Mouse (Mus musculus) heart, embryonic 11.5 days (tissue): ENCODE measurements at regions not wholly inside any gene's neighbourhood (a gene's known extent, or its start where the extent isn't known, plus 50 kb on each side); places are given as distances from the start of the nearest gene placed in this dataset.

Experiments used
- ATAC-seq: fragments of 200-750 bp; cut with Nextera tagmentation; replicated peaks from 2 replicates; pipeline ENCODE4 v1.8.0; 2017; ENCODE audit warnings: moderate library complexity; ENCODE audit not compliant: insufficient number of reproducible peaks, low FRiP score, low TSS enrichment
- H3K27ac ChIP-seq: fragments of 300-500 bp; sonication (generic); 2 replicates; pipeline ENCODE4 v1.5.1; 2014; ENCODE audit warnings: mild to moderate bottlenecking, low read depth, low read length
- H3K27me3 ChIP-seq: fragments of 300-500 bp; sonication (generic); 2 replicates; pipeline ENCODE4 v1.6.1; 2014; ENCODE audit warnings: mild to moderate bottlenecking, low read length, mixed read lengths; ENCODE audit not compliant: control insufficient read depth, insufficient read depth
- H3K36me3 ChIP-seq: fragments of 300-500 bp; sonication (generic); 2 replicates; pipeline ENCODE4 v1.6.1; 2014; ENCODE audit warnings: mild to moderate bottlenecking, low read length, moderate library complexity, mixed read lengths; ENCODE audit not compliant: control insufficient read depth, insufficient read depth
- H3K4me1 ChIP-seq: fragments of 300-500 bp; sonication (generic); 2 replicates; pipeline ENCODE4 v1.6.1; 2014; ENCODE audit warnings: low read length; ENCODE audit not compliant: control insufficient read depth, insufficient read depth
- H3K4me2 ChIP-seq: fragments of 300-500 bp; sonication (generic); 2 replicates; pipeline ENCODE4 v1.6.1; 2014; ENCODE audit warnings: mild to moderate bottlenecking, moderate library complexity
- H3K4me3 ChIP-seq: fragments of 300-500 bp; sonication (generic); 2 replicates; pipeline ENCODE4 v1.5.1; 2014; ENCODE audit warnings: low read depth, low read length
- H3K9ac ChIP-seq: fragments of 300-500 bp; sonication (generic); 2 replicates; pipeline ENCODE4 v1.6.1; 2014; ENCODE audit warnings: mild to moderate bottlenecking, low read depth, low read length, moderate library complexity
- H3K9me3 ChIP-seq: fragments of 300-500 bp; sonication (generic); replicated peaks from 2 replicates; pipeline ENCODE4 v1.6.1; 2016; ENCODE audit warnings: low read length; ENCODE audit not compliant: control insufficient read depth
- WGBS: fragments of 180-500 bp; shearing (Covaris S2); extraction: QIAGEN DNeasy Blood & Tissue Kit; methylation state at CpG from one replicate; pipeline ENCODE4 v1.1.7; 2014; ENCODE audit not compliant: insufficient replicate concordance; 5-methylcytosine and 5-hydroxymethylcytosine counted together

DNA sequence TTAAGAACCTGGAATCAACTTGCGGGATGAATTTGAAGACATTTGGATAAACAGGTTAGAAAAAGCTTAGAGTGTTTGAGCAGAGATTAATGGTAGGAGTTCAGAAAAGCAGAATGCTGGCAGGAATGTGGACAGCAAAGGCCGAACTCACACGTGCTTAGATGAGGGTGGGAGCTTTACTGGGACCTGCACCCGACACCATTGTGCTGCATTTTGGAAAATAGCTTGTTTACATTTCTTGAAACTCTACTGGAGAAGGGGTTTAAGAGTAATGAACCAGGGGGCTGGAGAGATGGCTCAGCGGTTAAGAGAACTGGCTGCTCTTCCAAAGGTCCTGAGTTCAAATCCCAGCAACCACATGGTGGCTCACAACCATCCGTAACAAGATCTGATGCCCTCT, 154.9 kb downstream of the Gpat3 start:
- no peak overlapping the region for H3K4me3 ChIP-seq
- H3K4me2 ChIP-seq = no peak overlapping the region
- ATAC-seq = no peak
- no peaks in the 10 kb centered on the region for H3K27me3 ChIP-seq
- H3K9me3 ChIP-seq = no peaks in the 10 kb centered on the region
- no peak overlapping the region for H3K27ac ChIP-seq
- H3K9ac ChIP-seq = no peak overlapping the region
- no peaks in the 10 kb centered on the region for H3K4me1 ChIP-seq
- WGBS = 82% methylated on average over 6 of the region's 6 CpGs
- H3K36me3 ChIP-seq = no peaks in the 10 kb centered on the region

DNA sequence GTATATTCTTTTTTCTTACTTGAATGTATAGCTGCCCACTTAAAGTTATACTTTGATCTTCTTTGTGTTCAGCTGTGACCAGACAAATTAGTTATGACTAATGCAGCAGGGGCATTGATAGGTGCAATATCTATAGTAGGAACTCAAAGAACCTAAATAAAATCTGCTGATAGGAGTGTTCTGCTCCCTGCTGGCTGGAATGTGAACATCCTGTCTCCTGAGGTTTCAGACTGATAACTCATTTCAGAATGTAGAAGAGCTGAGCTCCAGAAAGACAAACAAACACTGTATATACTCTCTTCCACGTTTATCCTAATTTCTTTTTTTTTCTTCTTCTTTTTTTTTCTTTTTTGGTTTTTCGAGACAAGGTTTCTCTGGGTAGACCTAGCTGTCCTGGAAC, 146.9 kb downstream of the Gpat3 start:
- Histone ChIP-seq H3K27ac (no peak overlapping the region), H3K9ac (no peak overlapping the region), H3K27me3 (no peaks in the 10 kb centered on the region), H3K36me3 (no peaks in the 10 kb centered on the region), H3K4me2 (no peak overlapping the region), H3K4me3 (no peak overlapping the region), H3K9me3 (no peaks in the 10 kb centered on the region), H3K4me1 (no peaks in the 10 kb centered on the region)
- no peak for ATAC-seq
- whole genome bisulfite sequencing = 69% methylated on average over 2 of the region's 2 CpGs

DNA sequence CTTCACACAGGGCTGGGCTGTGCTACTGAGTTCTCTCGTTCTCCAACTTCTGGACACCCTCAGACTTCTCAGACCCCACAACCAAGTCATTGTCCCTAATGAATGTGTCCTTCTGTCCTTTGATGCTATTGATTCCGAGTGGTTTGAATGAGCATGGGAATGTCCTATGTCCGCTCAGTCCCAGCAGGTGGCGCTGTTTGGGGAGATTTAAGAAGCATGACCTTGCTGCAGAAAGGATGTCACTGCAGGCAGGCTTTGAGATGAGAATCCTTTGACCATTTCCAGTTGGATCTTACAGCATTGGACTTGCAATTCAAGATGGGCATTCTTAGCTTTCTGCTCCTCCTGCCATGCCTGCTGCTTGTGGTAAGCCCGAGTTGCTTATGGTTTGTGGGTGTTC, 146.1 kb downstream of the Gpat3 start:
- no peak overlapping the region for H3K27ac ChIP-seq
- H3K36me3 ChIP-seq = no peaks in the 10 kb centered on the region
- H3K4me3 ChIP-seq = no peak overlapping the region
- no peaks in the 10 kb centered on the region for H3K4me1 ChIP-seq
- no peaks in the 10 kb centered on the region for H3K27me3 ChIP-seq
- H3K9me3 ChIP-seq = no peaks in the 10 kb centered on the region
- H3K9ac ChIP-seq = no peak overlapping the region
- no peak overlapping the region for H3K4me2 ChIP-seq
- ATAC-seq = no peak
- 23% methylated on average over 5 of the region's 5 CpGs for WGBS

DNA sequence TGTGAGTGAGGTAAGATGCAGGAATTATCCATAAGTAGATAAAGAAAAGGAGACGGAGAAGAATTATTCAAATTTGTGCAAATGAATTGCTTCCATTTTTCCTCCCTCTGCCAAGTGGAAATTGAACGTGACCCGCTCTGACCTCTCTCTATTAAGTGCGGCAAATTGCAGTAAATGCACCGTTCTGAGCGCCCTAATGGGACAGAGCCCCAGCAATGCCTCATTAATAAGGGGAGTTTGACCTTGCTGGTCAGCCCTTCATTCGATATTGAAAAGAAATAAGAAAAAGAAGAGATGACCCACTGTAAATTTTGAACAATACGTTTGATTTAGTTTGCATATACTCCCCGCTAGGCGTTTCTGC, 137.0 kb downstream of the Gpat3 start:
- no peak overlapping the region for H3K27ac ChIP-seq
- no peak for ATAC-seq
- H3K9me3 ChIP-seq = no peaks in the 10 kb centered on the region
- H3K27me3 ChIP-seq = no peaks in the 10 kb centered on the region
- no peak overlapping the region for H3K4me3 ChIP-seq
- 77% methylated on average over 10 of the region's 10 CpGs for WGBS
- H3K4me2 ChIP-seq = no peak overlapping the region
- H3K4me1 ChIP-seq = no peaks in the 10 kb centered on the region
- H3K9ac ChIP-seq = no peak overlapping the region
- H3K36me3 ChIP-seq = no peaks in the 10 kb centered on the region

DNA sequence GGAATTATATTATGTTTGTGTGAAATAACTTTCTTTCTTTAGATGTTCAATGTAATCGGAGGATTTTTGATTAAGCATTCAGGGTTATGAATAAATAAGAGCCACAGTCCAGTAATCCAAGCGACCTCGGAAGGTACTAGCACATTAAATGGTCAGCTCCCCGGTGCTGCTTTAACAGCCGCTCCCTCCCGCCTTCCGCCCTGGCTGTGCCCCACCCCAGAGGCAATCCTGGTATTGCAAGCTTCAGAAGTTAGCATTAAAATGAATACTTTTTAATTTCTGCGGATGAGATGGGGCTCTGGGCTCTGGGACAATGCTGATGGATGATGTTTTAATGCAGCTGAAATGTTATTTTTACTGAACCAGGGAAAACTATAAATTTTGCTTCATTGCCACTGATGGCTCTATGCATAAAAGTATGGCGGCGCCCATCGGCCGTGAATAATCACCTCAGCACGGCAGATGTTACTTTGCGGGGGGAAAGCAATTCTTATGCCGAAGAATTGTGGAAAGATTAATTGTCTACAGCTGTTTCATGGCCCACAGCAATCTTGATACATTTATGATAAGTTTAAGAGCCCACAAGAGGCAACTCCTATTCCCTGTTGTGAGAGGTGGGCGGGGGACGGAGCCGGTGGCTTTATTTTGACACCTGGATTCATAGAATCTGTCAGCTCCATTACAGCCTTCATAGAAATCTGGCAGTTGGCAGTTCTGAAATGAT, 136.5 kb downstream of the Gpat3 start:
- 83% methylated on average over 18 of the region's 18 CpGs for WGBS
- Histone ChIP-seq H3K4me3 (no peak overlapping the region), H3K36me3 (no peaks in the 10 kb centered on the region), H3K27ac (no peak overlapping the region), H3K4me1 (no peaks in the 10 kb centered on the region), H3K4me2 (no peak overlapping the region), H3K9ac (no peak overlapping the region), H3K9me3 (no peaks in the 10 kb centered on the region), H3K27me3 (no peaks in the 10 kb centered on the region)
- ATAC-seq = no peak

DNA sequence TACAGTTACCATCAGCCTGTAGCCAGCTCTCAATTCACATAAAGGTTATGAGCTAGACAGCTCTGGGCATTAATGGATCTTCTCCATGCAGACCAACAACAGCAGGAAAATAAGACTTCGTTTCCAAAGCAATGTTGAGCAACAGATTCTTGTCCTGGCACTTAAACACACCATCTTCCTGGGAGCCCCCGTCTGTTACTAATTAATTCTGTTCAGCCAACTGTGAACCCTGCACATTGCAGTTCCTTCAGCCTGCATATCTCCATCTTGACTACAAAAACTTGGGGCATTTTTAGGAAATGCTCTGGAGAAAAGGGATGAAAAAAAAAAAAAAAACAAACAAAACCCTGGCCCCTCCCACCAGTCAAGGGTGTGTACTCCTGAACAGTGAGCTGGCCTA, 131.2 kb downstream of the Gpat3 start:
- no peak for ATAC-seq
- Histone ChIP-seq H3K9me3 (no peaks in the 10 kb centered on the region), H3K4me2 (no peak overlapping the region), H3K27me3 (no peaks in the 10 kb centered on the region), H3K4me3 (no peak overlapping the region), H3K4me1 (no peaks in the 10 kb centered on the region), H3K27ac (no peak overlapping the region), H3K36me3 (no peaks in the 10 kb centered on the region), H3K9ac (no peak overlapping the region)
- 75% methylated on average over 2 of the region's 2 CpGs for WGBS

DNA sequence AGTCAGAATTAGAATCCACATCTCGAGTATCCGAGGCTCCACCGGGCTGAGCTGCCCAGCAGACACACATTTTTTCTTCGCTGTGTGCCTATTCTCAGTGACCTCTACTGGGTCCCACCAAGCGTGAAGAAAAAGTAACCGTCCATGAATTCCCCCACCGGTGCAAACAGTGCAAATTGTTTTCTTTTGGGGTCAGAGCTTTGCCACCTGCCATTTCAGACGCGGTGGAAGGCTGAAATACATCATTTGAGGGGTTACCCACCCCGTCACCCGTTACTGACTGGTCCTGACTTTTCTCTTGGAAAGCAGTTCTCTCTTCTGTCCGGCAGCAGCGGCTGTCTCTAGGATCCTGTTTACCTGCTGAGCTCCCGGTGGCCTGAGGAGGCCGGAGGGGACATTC, 105.7 kb downstream of the Gpat3 start:
- H3K27me3 ChIP-seq = no peaks in the 10 kb centered on the region
- WGBS = 65% methylated on average over 15 of the region's 15 CpGs
- no peak overlapping the region for H3K4me3 ChIP-seq
- no peak overlapping the region for H3K9ac ChIP-seq
- no peaks in the 10 kb centered on the region for H3K36me3 ChIP-seq
- ATAC-seq = no peak
- no peaks in the 10 kb centered on the region for H3K9me3 ChIP-seq
- H3K27ac ChIP-seq = no peak overlapping the region
- no peak overlapping the region for H3K4me2 ChIP-seq
- H3K4me1 ChIP-seq = no peaks in the 10 kb centered on the region
